Mouse (Mus musculus): ENCODE results near the gene Ccdc160. TPM values are rescaled to one million over a fixed set of nuclear protein-coding genes. Genes with fewer than 3 reads are reported as not detected.

The Ccdc160 gene
- polyA plus RNA-seq (2012; rRNA removed; ENCODE audit: low replicate concordance): 0.10 TPM in 1 of 2 replicates, not detected in the other

GRCm38 (mm10) chrX:52790980-52791593, at the start of gene Ccdc160:
Ccdc160 (plus strand) TSS chrX:52791200.

Other genes with a start within 250 kb of the Ccdc160 start
- gene Gpc3, start 177.2 kb upstream of the Ccdc160 start, polyA plus RNA-seq (2012; rRNA removed; ENCODE audit: low replicate concordance): 69.9 and 78.4 TPM in 2 replicates
- 0.81 and 2.5 TPM in 2 replicates for gene Phf6, start 121.1 kb downstream of the Ccdc160 start, polyA plus RNA-seq (2012; rRNA removed; ENCODE audit: low replicate concordance)
- 8.0 and 14.6 TPM in 2 replicates for gene Hprt, start 196.9 kb downstream of the Ccdc160 start, polyA plus RNA-seq (2012; rRNA removed; ENCODE audit: low replicate concordance)